Mouse (Mus musculus) heart, postnatal 0 days (tissue): ENCODE measurements around the gene Slc25a28. TPM values are rescaled to one million over a fixed set of nuclear protein-coding genes. Genes with fewer than 3 reads are reported as not detected.

Source experiments
- ATAC-seq: fragments of 200-750 bp; cut with Nextera tagmentation; 2 replicates; pipeline ENCODE4 v1.8.0; 2017; ENCODE audit warnings: low read depth, moderate number of reproducible peaks, moderate library complexity; ENCODE audit not compliant: insufficient read depth
- DNase-seq: peaks from one replicate; pipeline ENCODE4 v3.0.0-alpha.2; 2016; ENCODE audit warnings: low spot score
- H3K27ac ChIP-seq: fragments of 300-500 bp; sonication (generic); 2 replicates; pipeline ENCODE4 v1.5.1; 2014; ENCODE audit warnings: low read depth, mild to moderate bottlenecking
- H3K27me3 ChIP-seq: fragments of 300-500 bp; sonication (generic); 2 replicates; pipeline ENCODE4 v1.6.1; 2014; ENCODE audit warnings: low read length, mixed read lengths; ENCODE audit not compliant: control insufficient read depth, insufficient read depth
- H3K36me3 ChIP-seq: fragments of 300-500 bp; sonication (generic); replicated peaks from 2 replicates; pipeline ENCODE4 v1.6.1; 2014; ENCODE audit warnings: low read length, mixed read lengths; ENCODE audit not compliant: control insufficient read depth, insufficient read depth
- H3K4me1 ChIP-seq: fragments of 300-500 bp; sonication (generic); 2 replicates; pipeline ENCODE4 v1.6.1; 2014; ENCODE audit warnings: antibody characterized with exemption; ENCODE audit not compliant: control insufficient read depth, insufficient read depth
- H3K4me2 ChIP-seq: fragments of 300-500 bp; sonication (generic); 2 replicates; pipeline ENCODE4 v1.6.1; 2014; ENCODE audit warnings: low read depth, mild to moderate bottlenecking, low read length, moderate library complexity
- H3K4me3 ChIP-seq: fragments of 300-500 bp; sonication (generic); 2 replicates; pipeline ENCODE4 v1.5.1; 2014; ENCODE audit warnings: low read depth, low read length
- H3K9ac ChIP-seq: fragments of 300-500 bp; sonication (generic); replicated peaks from 2 replicates; pipeline ENCODE4 v1.6.1; 2014; ENCODE audit warnings: low read depth, low read length, mixed read lengths
- H3K9me3 ChIP-seq: fragments of 300-500 bp; sonication (generic); replicated peaks from 2 replicates; pipeline ENCODE4 v1.6.1; 2016; ENCODE audit warnings: low read length; ENCODE audit not compliant: control insufficient read depth
- CTCF ChIP-seq: IDR thresholded peaks from 2 replicates; pipeline ENCODE4 v1.5.1; 2016; ENCODE audit warnings: antibody characterized with exemption, control low read depth, low read depth
- EP300 ChIP-seq: IDR thresholded peaks from 2 replicates; pipeline ENCODE4 v1.6.1; 2016; ENCODE audit warnings: antibody characterized with exemption, low read depth
- WGBS: fragments of 180-500 bp; shearing (Covaris S2); extraction: QIAGEN DNeasy Blood & Tissue Kit; methylation state at CpG from one replicate; pipeline ENCODE4 v1.1.7; 2014; 5-methylcytosine and 5-hydroxymethylcytosine counted together
- polyA plus RNA-seq: library from polyadenylated mRNA; unstranded; fragments of >200 nt; fragmentation: Nextera tagmentation; extraction: Ambion mirVana; gene quantifications from 2 replicates; pipeline ENCODE4 v1.2.1, GENCODE M21; 2015
- total RNA-seq: library from RNA; depleted of rRNA; stranded (reverse); fragments of >200 nt; gene quantifications from 2 replicates; pipeline ENCODE4 v1.2.3, GENCODE M21; 2014; ENCODE audit warnings: low replicate concordance

The Slc25a28 gene
- total and polyA plus RNA-seq, 2 experiments from 2014 or later, result 8.9 to 19.8 TPM

DNA sequence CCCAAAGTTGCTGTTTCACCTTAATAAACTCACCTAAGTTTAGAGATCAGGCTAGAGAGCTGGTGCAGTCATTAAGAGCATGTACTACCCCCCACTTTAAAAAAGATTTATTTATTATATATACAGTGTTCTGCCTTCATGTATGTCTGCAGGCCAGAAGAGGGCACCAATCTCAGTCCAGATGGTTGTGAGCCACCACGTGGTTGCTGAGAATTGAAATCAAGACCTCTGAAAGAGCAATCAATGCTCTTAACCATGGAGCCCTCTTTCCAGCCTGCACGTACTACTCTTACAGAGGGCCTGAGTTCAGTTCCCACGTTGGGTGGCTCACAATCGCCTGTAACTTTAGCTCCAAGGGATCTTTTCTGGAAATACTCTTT is 7.3 kb downstream of the Slc25a28 start:
- no peaks in the 10 kb centered on the region for H3K27me3 ChIP-seq
- no peak overlapping the region for H3K9ac ChIP-seq
- H3K36me3 ChIP-seq, result peaks cover 31% of the 10 kb centered on the region
- ATAC-seq (no peak), DNase-seq (no peak)
- no peak overlapping the region for H3K4me3 ChIP-seq
- no peaks in the 10 kb centered on the region for H3K9me3 ChIP-seq
- WGBS, result 52% methylated on average over 4 of the region's 4 CpGs
- H3K27ac ChIP-seq, result no peak overlapping the region
- TF ChIP-seq CTCF (peak; percentile 33), EP300 (no peak)
- no peak overlapping the region for H3K4me2 ChIP-seq
- peaks cover 8% of the 10 kb centered on the region for H3K4me1 ChIP-seq

- H3K9ac ChIP-seq, result no peak overlapping the region
- H3K4me2 ChIP-seq, result no peak overlapping the region
- TF ChIP-seq CTCF (no peak), EP300 (no peak)
- H3K27me3 ChIP-seq, result no peaks in the 10 kb centered on the region
- ATAC-seq (peak; percentile 44; the same call in 1 of the 2 replicates), DNase-seq (no peak)
- H3K4me1 ChIP-seq, result peaks cover 8% of the 10 kb centered on the region
- no peak overlapping the region for H3K4me3 ChIP-seq
- H3K9me3 ChIP-seq, result no peaks in the 10 kb centered on the region
- 81% methylated on average over 22 of the region's 22 CpGs for WGBS
- H3K36me3 ChIP-seq, result peaks cover 31% of the 10 kb centered on the region
- no peak overlapping the region for H3K27ac ChIP-seq
Measured at GRCm38 (mm10) chr19:43666661-43667429, 7.8 kb downstream of the Slc25a28 start.

- peak; percentile 33 for DNase-seq
- no peaks in the 10 kb centered on the region for H3K9me3 ChIP-seq
- H3K9ac ChIP-seq, result no peak overlapping the region
- WGBS, result 60% methylated on average over 12 of the region's 12 CpGs
- H3K27me3 ChIP-seq, result no peaks in the 10 kb centered on the region
- TF ChIP-seq CTCF (peak; percentile 71), EP300 (no peak)
- no peak overlapping the region for H3K27ac ChIP-seq
- H3K4me1 ChIP-seq, result no peaks in the 10 kb centered on the region
- peaks cover 31% of the 10 kb centered on the region for H3K36me3 ChIP-seq
- H3K4me3 ChIP-seq, result no peak overlapping the region
- ATAC-seq, result no peak
- H3K4me2 ChIP-seq, result no peak overlapping the region
Measured at GRCm38 (mm10) chr19:43665441-43666048, 9.1 kb downstream of the Slc25a28 start.

DNA sequence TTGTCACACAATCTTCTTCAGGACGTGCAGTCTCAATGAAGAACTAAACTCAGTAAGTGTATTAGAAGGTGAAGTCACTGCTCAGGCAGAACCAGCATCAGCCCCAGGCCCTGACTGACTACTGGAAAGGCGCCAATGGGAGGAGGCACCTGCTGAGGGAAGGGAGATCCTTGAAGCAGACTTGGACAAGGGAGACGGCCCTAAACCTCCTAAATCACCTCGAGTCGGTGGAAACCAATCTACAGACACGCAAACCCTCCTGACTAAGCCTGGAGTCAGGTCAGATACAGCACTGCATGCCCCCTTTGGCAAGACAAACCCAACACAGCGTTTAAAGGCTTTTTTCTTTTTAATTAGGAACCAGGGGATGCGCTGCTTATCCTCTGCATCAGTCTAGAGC is 11.2 kb downstream of the Slc25a28 start:
- ATAC-seq (no peak), DNase-seq (no peak)
- H3K9ac ChIP-seq, result no peak overlapping the region
- no peak overlapping the region for H3K27ac ChIP-seq
- TF ChIP-seq EP300, result no peak
- TF ChIP-seq CTCF, result no peak
- no peak overlapping the region for H3K4me3 ChIP-seq
- H3K9me3 ChIP-seq, result no peaks in the 10 kb centered on the region
- 79% methylated on average over 8 of the region's 8 CpGs for WGBS
- no peaks in the 10 kb centered on the region for H3K27me3 ChIP-seq
- H3K4me1 ChIP-seq, result no peaks in the 10 kb centered on the region
- H3K36me3 ChIP-seq, result peaks cover 31% of the 10 kb centered on the region
- H3K4me2 ChIP-seq, result no peak overlapping the region

DNA sequence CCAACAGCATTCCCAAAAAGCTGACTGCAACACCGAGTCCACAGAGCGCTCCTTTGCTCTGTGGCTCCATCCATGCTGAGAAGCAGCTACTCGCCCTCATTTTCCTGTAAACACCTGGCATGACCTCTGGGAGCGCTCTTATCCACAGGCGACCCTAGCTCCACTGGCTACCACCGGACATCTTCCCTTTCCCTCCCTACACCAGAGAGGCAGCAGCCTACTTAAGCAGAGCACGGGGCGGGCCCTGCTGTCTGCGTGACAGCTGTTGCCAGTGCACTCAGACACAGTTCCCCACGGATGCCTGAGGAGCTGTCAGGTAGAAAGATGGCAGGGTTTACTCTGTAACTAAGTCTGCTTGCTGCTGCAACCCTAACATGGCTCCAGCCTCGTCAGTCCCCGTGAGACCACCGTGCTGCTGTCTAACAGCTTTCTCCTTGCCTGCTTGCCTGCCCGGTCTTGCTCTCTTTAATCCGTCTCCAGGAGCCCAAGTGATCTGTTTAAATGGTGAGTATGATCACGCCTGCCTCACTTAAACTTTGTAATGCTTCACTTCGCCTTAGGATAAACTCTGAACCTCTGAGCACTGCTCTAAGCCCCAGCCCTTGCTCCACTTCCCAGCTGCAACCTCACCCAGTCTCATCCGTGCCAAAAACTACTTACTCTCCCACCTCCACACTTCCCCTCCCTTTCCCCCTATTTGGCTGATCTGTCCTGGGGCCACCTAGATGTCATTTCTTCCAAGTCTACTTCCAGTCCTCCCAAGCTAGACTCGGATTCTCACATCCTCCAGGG is 12.3 kb downstream of the Slc25a28 start:
- TF ChIP-seq EP300 (no peak), CTCF (peak; percentile 41)
- H3K36me3 ChIP-seq, result peaks cover 31% of the 10 kb centered on the region
- H3K4me3 ChIP-seq, result no peak overlapping the region
- WGBS, result 45% methylated on average over 19 of the region's 19 CpGs
- H3K4me2 ChIP-seq, result no peak overlapping the region
- no peaks in the 10 kb centered on the region for H3K27me3 ChIP-seq
- peak; percentile 42; the same call in 1 of the 2 replicates for ATAC-seq
- DNase-seq, result peak; percentile 40
- H3K4me1 ChIP-seq, result no peaks in the 10 kb centered on the region
- no peak overlapping the region for H3K27ac ChIP-seq
- H3K9me3 ChIP-seq, result no peaks in the 10 kb centered on the region
- H3K9ac ChIP-seq, result no peak overlapping the region
